ENCODE assay signal across 8 mouse cellular contexts in genomic region chr7:30599933-30600353, GRCm38 (mm10). TPM values are rescaled to one million over a fixed set of nuclear protein-coding genes. Genes with fewer than 3 reads are reported as not detected.
DNase-seq lines count a peak whose midpoint lies in the region; ATAC-seq and TF ChIP-seq lines count a peak whose summit lies in the region.

No protein-coding gene starts in this region.

- WGBS in forebrain, embryonic 11.5 days = 3% methylated on average over 16 of the region's 16 CpGs
- under 1% methylated on average over 16 of the region's 16 CpGs for WGBS in heart, embryonic 14.5 days
- under 1% methylated on average over 16 of the region's 16 CpGs for WGBS in liver, adult 2 months

- H3K36me3 ChIP-seq in forebrain, embryonic 11.5 days (ENCODE audit: control insufficient read depth, insufficient read depth, low read length) = no peaks in the 10 kb centered on the region
- no peaks in the 10 kb centered on the region for H3K36me3 ChIP-seq in heart, embryonic 14.5 days (ENCODE audit: control insufficient read depth, insufficient read depth, low read length)
- no peaks in the 10 kb centered on the region for H3K36me3 ChIP-seq in liver, adult 2 months (ENCODE audit: control insufficient read depth, insufficient read depth, low read length)
- no peaks in the 10 kb centered on the region for H3K36me3 ChIP-seq in splenic B cell, adult 2 months (ENCODE audit: control insufficient read depth, insufficient read depth, low read length, poor library complexity, severe bottlenecking)

- DNase-seq in CD4-positive helper T cell, adult 2 months (ENCODE audit: low read depth, low spot score) = peak; percentile 79
- peak; percentile 83 for DNase-seq in c-Kit-positive CD71-positive TER-119-negative erythroid progenitor cells, embryonic 14.5 days (ENCODE audit: low read depth)
- DNase-seq in forebrain, embryonic 11.5 days (ENCODE audit: low spot score) = peak; percentile 92
- DNase-seq in kidney, postnatal 10 days = peak; percentile 96
- peak; percentile 92 for DNase-seq in liver, adult 2 months (ENCODE audit: extremely low read depth, low read depth, low spot score)
- peak; percentile 64 for DNase-seq in splenic B cell, adult 2 months (ENCODE audit: low read depth, low spot score)

- TF ChIP-seq CTCF in liver, adult 2 months (IDR thresholded peaks at IDR 0.05; ENCODE audit: low read depth, low read length) = no peak

- H3K4me1 ChIP-seq in forebrain, embryonic 11.5 days (replicated peaks; ENCODE audit: control insufficient read depth, insufficient read depth, low read length) = no peaks in the 10 kb centered on the region
- peaks cover 9 to 11% of the 10 kb centered on the region in 2 experiments for H3K4me1 ChIP-seq in heart, embryonic 14.5 days (ENCODE audit: control insufficient read depth in 2 of 2, insufficient read depth in 2 of 2, low read length in 2 of 2)
- peaks cover 4% of the 10 kb centered on the region; the same call in 1 of the 2 replicates for H3K4me1 ChIP-seq in liver, adult 2 months (ENCODE audit: control insufficient read depth, insufficient read depth, low read length)

- no peak overlapping the region for H3K9ac ChIP-seq in forebrain, embryonic 11.5 days (ENCODE audit: low read length)
- peak overlapping the region; percentile 52; the same call in 1 of the 2 replicates for H3K9ac ChIP-seq in heart, embryonic 14.5 days (ENCODE audit: low read length)
- no peak overlapping the region for H3K9ac ChIP-seq in liver, adult 2 months (ENCODE audit: low read depth, low read length)

- no peaks in the 10 kb centered on the region for H3K9me3 ChIP-seq in forebrain, embryonic 11.5 days (ENCODE audit: control insufficient read depth, low read length)
- H3K9me3 ChIP-seq in heart, embryonic 14.5 days (ENCODE audit: control insufficient read depth, low read length) = no peaks in the 10 kb centered on the region

- H3K4me2 ChIP-seq in forebrain, embryonic 11.5 days (ENCODE audit: low read depth, low read length, severe bottlenecking) = peak overlapping the region; percentile 26; the same call in 1 of the 2 replicates
- peak overlapping the region; percentile 48 for H3K4me2 ChIP-seq in heart, embryonic 14.5 days (ENCODE audit: low read length)

- H3K27me3 ChIP-seq in forebrain, embryonic 11.5 days (ENCODE audit: control insufficient read depth, insufficient read depth, low read length) = no peaks in the 10 kb centered on the region
- H3K27me3 ChIP-seq in heart, embryonic 14.5 days (ENCODE audit: control insufficient read depth, insufficient read depth, low read length) = no peaks in the 10 kb centered on the region
- no peaks in the 10 kb centered on the region for H3K27me3 ChIP-seq in liver, adult 2 months (ENCODE audit: control insufficient read depth, insufficient read depth, low read length)
- H3K27me3 ChIP-seq in splenic B cell, adult 2 months (ENCODE audit: control insufficient read depth, insufficient read depth, low read length, poor library complexity, severe bottlenecking) = no peaks in the 10 kb centered on the region

- peak; percentile 98 for ATAC-seq in forebrain, embryonic 11.5 days (replicated peaks; ENCODE audit: low FRiP score)
- ATAC-seq in heart, embryonic 14.5 days (ENCODE audit: insufficient number of reproducible peaks, insufficient read depth, low FRiP score, low read depth) = peak; percentile 86
- ATAC-seq in monocyte, adult 5-6 weeks (replicated peaks; ENCODE audit: insufficient number of reproducible peaks, low FRiP score, low TSS enrichment, poor library complexity, severe bottlenecking) = peak; percentile 93

- H3K79me2 ChIP-seq in liver, adult 2 months (ENCODE audit: control insufficient read depth, insufficient read depth, low read length) = no peaks in the 10 kb centered on the region

- no peak for TF ChIP-seq POLR2A in liver, adult 2 months (IDR thresholded peaks at IDR 0.05; ENCODE audit: extremely low read depth, insufficient read depth, low read length)

- no peak overlapping the region for H3K27ac ChIP-seq in forebrain, embryonic 11.5 days (ENCODE audit: low read depth, low read length)
- peak overlapping the region in 1 of 2 experiments; percentile 19; a peak in 2 of 4 replicates for H3K27ac ChIP-seq in heart, embryonic 14.5 days (replicated peaks in 1 of 2; ENCODE audit: control insufficient read depth in 1 of 2, insufficient read depth in 1 of 2, low read depth in 2 of 2, low read length in 2 of 2)
- no peak overlapping the region for H3K27ac ChIP-seq in liver, adult 2 months (replicated peaks; ENCODE audit: insufficient read depth, low read depth, low read length)

- H3K4me3 ChIP-seq in forebrain, embryonic 11.5 days (ENCODE audit: low read depth, low read length) = no peak overlapping the region
- no peak overlapping the region for H3K4me3 ChIP-seq in heart, embryonic 14.5 days (ENCODE audit: control insufficient read depth in 1 of 2, insufficient read depth in 1 of 2, low read depth in 1 of 2, low read length in 2 of 2)
- no peak overlapping the region for H3K4me3 ChIP-seq in liver, adult 2 months (ENCODE audit: insufficient read depth, low read depth, low read length)

RNA-seq across cellular contexts. Expression of gene Zbtb32, which starts 1.2 kb away (rescaled TPM):
- 0.15 and 0.31 TPM in 2 replicates for polyA plus RNA-seq in forebrain, embryonic 11.5 days (2014; fragmentation: Nextera tagmentation; extraction: Ambion mirVana)
- polyA plus RNA-seq in heart, embryonic 14.5 days (2014; fragmentation: Nextera tagmentation; extraction: Ambion mirVana) = 0.11 and 0.19 TPM in 2 replicates
- 0.18 and 0.87 TPM in 2 replicates for total RNA-seq in liver, adult 2 months (2014; rRNA removed)
- 0.58 and 0.61 TPM in 2 replicates for polyA plus RNA-seq in liver, adult 2 months (2012; rRNA removed)
- total RNA-seq in monocyte, adult 5-6 weeks (2017) = 8.4 to 30.5 TPM (median 20.6 TPM) in 3 replicates

RNA-seq across cellular contexts. Expression of gene Kmt2b, which starts 11.4 kb away (rescaled TPM):
- polyA plus RNA-seq in forebrain, embryonic 11.5 days (2014; fragmentation: Nextera tagmentation; extraction: Ambion mirVana) = 14.3 TPM in 2 replicates
- 8.0 and 9.7 TPM in 2 replicates for polyA plus RNA-seq in heart, embryonic 14.5 days (2014; fragmentation: Nextera tagmentation; extraction: Ambion mirVana)
- 3.4 and 5.0 TPM in 2 replicates for total RNA-seq in liver, adult 2 months (2014; rRNA removed)
- polyA plus RNA-seq in liver, adult 2 months (2012; rRNA removed) = 12.1 and 19.2 TPM in 2 replicates
- total RNA-seq in monocyte, adult 5-6 weeks (2017) = 15.4 to 44.0 TPM (median 23.8 TPM) in 3 replicates

RNA-seq across cellular contexts. Expression of gene Upk1a, which starts 12.7 kb away (rescaled TPM):
- 0.31 and 0.73 TPM in 2 replicates for polyA plus RNA-seq in forebrain, embryonic 11.5 days (2014; fragmentation: Nextera tagmentation; extraction: Ambion mirVana)
- polyA plus RNA-seq in heart, embryonic 14.5 days (2014; fragmentation: Nextera tagmentation; extraction: Ambion mirVana) = 0.32 TPM in 1 of 2 replicates, not detected in the other
- total RNA-seq in liver, adult 2 months (2014; rRNA removed) = not detected in 2 replicates
- polyA plus RNA-seq in liver, adult 2 months (2012; rRNA removed) = 0.23 and 0.54 TPM in 2 replicates
- total RNA-seq in monocyte, adult 5-6 weeks (2017) = 1.1 TPM in 1 of 3 replicates, not detected in the others

RNA-seq across cellular contexts. Expression of gene Cox6b1, which starts 26.0 kb away (rescaled TPM):
- polyA plus RNA-seq in forebrain, embryonic 11.5 days (2014; fragmentation: Nextera tagmentation; extraction: Ambion mirVana) = 700 and 735 TPM in 2 replicates
- polyA plus RNA-seq in heart, embryonic 14.5 days (2014; fragmentation: Nextera tagmentation; extraction: Ambion mirVana) = 2,519 and 2,589 TPM in 2 replicates
- 640 and 781 TPM in 2 replicates for total RNA-seq in liver, adult 2 months (2014; rRNA removed)
- 399 and 416 TPM in 2 replicates for polyA plus RNA-seq in liver, adult 2 months (2012; rRNA removed)
- total RNA-seq in monocyte, adult 5-6 weeks (2017) = 424 to 540 TPM (median 506 TPM) in 3 replicates

RNA-seq across cellular contexts. Expression of gene Igflr1, which starts 34.7 kb away (rescaled TPM):
- polyA plus RNA-seq in forebrain, embryonic 11.5 days (2014; fragmentation: Nextera tagmentation; extraction: Ambion mirVana) = 4.7 and 6.0 TPM in 2 replicates
- 2.4 and 2.7 TPM in 2 replicates for polyA plus RNA-seq in heart, embryonic 14.5 days (2014; fragmentation: Nextera tagmentation; extraction: Ambion mirVana)
- total RNA-seq in liver, adult 2 months (2014; rRNA removed) = 0.55 TPM in 1 of 2 replicates, not detected in the other
- polyA plus RNA-seq in liver, adult 2 months (2012; rRNA removed) = 2.3 and 4.2 TPM in 2 replicates
- 0.43 TPM in 1 of 3 replicates, not detected in the others for total RNA-seq in monocyte, adult 5-6 weeks (2017)
